13 mouse cellular contexts compared by ENCODE assay signal in genomic region chr3:19430159-19430558, GRCm38 (mm10).
DNase-seq lines count a peak whose midpoint lies in the region; ATAC-seq and TF ChIP-seq lines count a peak whose summit lies in the region.
"Had no signal": no experiment of that assay in that cellular context is flagged by ENCODE, and none has a peak within 500 bp of the region (broad histone marks: within the 10 kb centered on the region; RNA-seq: fewer than 3 reads in every experiment).

No protein-coding gene starts in this region.

- TF ChIP-seq CTCF in bone marrow macrophage, adult 2 months (IDR thresholded peaks at IDR 0.05; ENCODE audit: low read depth, low read length): no peak

- no peak overlapping the region for H3K9ac ChIP-seq in kidney, embryonic 15.5 days
- H3K9ac ChIP-seq: liver, embryonic 15.5 days had no signal

- DNase-seq in thymus, postnatal 25 days: peak; percentile 8
- no peak for DNase-seq in thymus, postnatal 14 days
- no peak for DNase-seq in kidney, postnatal 25 days
- no peak for DNase-seq in embryonic facial prominence, embryonic 10.5 days (ENCODE audit: low spot score)
- DNase-seq: cerebellum, adult 11 months; gastrocnemius, postnatal 10 days; kidney, postnatal 10 days; left cerebral cortex, postnatal 4 days had no signal

- H3K9me3 ChIP-seq in kidney, embryonic 15.5 days (replicated peaks): no peaks in the 10 kb centered on the region
- no peaks in the 10 kb centered on the region for H3K9me3 ChIP-seq in embryonic facial prominence, embryonic 10.5 days
- H3K9me3 ChIP-seq: liver, embryonic 15.5 days had no signal

- H3K36me3 ChIP-seq in kidney, embryonic 15.5 days: no peaks in the 10 kb centered on the region
- H3K36me3 ChIP-seq in embryonic facial prominence, embryonic 10.5 days (replicated peaks): no peaks in the 10 kb centered on the region
- H3K36me3 ChIP-seq: liver, embryonic 15.5 days had no signal

- no peak for TF ChIP-seq POLR2A in bone marrow macrophage, adult 2 months (IDR thresholded peaks at IDR 0.05; ENCODE audit: borderline replicate concordance, low read depth, low read length)

- WGBS in kidney, embryonic 15.5 days: 80% methylated on average over 4 of the region's 4 CpGs
- 82% methylated on average over 4 of the region's 4 CpGs for WGBS in embryonic facial prominence, embryonic 10.5 days

- peak; percentile 97 for ATAC-seq in neutrophil, adult 5-6 weeks (ENCODE audit: extremely low read depth, insufficient number of reproducible peaks, low FRiP score, poor library complexity, severe bottlenecking)
- ATAC-seq in kidney, embryonic 15.5 days (replicated peaks; ENCODE audit: low FRiP score): no peak
- ATAC-seq: forebrain, embryonic 16.5 days had no signal

- H3K27ac ChIP-seq in bone marrow macrophage, adult 2 months (ENCODE audit: insufficient read depth, low read depth, low read length): peak overlapping the region; percentile 27
- no peak overlapping the region for H3K27ac ChIP-seq in kidney, embryonic 15.5 days
- H3K27ac ChIP-seq in embryonic facial prominence, embryonic 10.5 days (replicated peaks): no peak overlapping the region
- H3K27ac ChIP-seq: liver, embryonic 15.5 days had no signal

- H3K4me2 ChIP-seq in kidney, embryonic 15.5 days: no peak overlapping the region
- H3K4me2 ChIP-seq: liver, embryonic 15.5 days had no signal

- H3K27me3 ChIP-seq in kidney, embryonic 15.5 days: no peaks in the 10 kb centered on the region
- H3K27me3 ChIP-seq in embryonic facial prominence, embryonic 10.5 days (replicated peaks; ENCODE audit: low read depth, poor library complexity, severe bottlenecking): no peaks in the 10 kb centered on the region
- H3K27me3 ChIP-seq: liver, embryonic 15.5 days had no signal

- no peak overlapping the region for H3K4me3 ChIP-seq in bone marrow macrophage, adult 2 months (ENCODE audit: insufficient read depth, low read length)
- H3K4me3 ChIP-seq in kidney, embryonic 15.5 days (replicated peaks): no peak overlapping the region
- no peak overlapping the region for H3K4me3 ChIP-seq in embryonic facial prominence, embryonic 10.5 days
- H3K4me3 ChIP-seq: liver, embryonic 15.5 days had no signal

- peaks cover 29% of the 10 kb centered on the region for H3K4me1 ChIP-seq in bone marrow macrophage, adult 2 months (ENCODE audit: control insufficient read depth, insufficient read depth, low read length)
- no peaks in the 10 kb centered on the region for H3K4me1 ChIP-seq in kidney, embryonic 15.5 days
- H3K4me1 ChIP-seq in embryonic facial prominence, embryonic 10.5 days: 0 out of 2 replicates have a peak, but pooled peaks cover 4% of the 10 kb centered on the region
- H3K4me1 ChIP-seq: liver, embryonic 15.5 days had no signal
